Mouse (Mus musculus): ENCODE results near the gene D630023F18Rik. TPM values are rescaled to one million over a fixed set of nuclear protein-coding genes. Genes with fewer than 3 reads are reported as not detected.

The D630023F18Rik gene
- polyA plus RNA-seq, 1 experiment from 2014 or later, result 0.38 TPM

DNA sequence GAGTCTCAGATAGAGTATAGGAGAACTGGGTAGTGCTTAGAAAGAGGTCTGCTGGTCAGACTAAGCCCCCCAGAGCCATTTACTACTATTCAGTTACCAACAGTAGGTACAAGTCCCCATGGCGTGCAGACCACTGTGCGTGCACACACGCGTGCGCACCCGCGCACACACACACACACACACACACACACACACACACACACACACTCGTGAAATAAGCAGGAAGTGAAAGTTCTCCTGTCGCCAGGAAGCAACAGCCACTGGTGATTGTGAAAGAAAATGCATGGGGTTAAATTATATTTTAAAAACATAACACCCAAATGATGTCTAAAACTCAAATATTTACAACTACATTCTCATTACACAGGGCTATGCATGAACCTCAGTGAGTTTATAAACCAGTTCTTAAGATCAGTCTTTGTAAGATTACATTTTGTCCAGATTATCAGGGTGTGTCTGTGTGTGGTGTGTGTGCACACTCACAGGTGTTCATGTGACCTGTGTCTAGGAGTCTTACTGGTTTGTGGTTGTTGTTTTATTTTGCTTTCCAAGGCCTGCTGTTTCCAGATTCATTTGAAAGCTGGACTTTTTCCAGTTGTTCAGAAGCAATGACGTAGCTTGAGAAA is 15.2 kb downstream of the D630023F18Rik start:
- 88% methylated on average over 10 of the region's 10 CpGs for WGBS
- Histone ChIP-seq H3K9ac (no peak overlapping the region), H3K4me3 (no peak overlapping the region)

DNA sequence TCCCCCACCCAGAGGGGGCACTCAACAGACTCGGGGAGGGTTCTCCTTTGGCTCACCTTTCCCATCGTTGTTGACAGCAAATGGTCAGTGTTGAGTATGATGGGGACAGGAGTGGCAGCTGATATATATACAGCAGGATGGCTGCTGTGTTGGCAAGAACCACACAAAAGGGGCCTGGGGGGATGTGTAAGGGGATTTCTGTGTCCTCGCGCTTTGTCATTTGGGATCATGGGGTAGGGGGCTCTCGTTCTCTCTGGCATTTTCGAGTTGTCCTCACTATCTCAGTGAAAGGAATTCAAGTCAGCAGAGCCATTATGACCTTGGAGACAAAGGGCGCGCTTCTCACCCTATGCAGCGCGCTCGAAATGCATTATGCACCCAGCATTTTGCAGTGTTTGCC is 19.7 kb downstream of the D630023F18Rik start, which contains the start of gene Cryga:
Cryga (minus strand) TSS at position 101 of the 400 bp plus-strand sequence.
- no peak within 1 kb of the TSS for H3K4me3 ChIP-seq
- ATAC-seq (ENCODE audit: low read depth), result no peak
- no peak within 1 kb of the TSS for H3K9ac ChIP-seq
- no peak within 1 kb of the TSS for H3K4me2 ChIP-seq
- H3K4me1 ChIP-seq (replicated peaks), result no peaks in the 10 kb centered on the region
- H3K27ac ChIP-seq (replicated peaks), result no peak within 1 kb of the TSS
- no peaks in the 10 kb centered on the region for H3K9me3 ChIP-seq
- no peaks in the 10 kb centered on the region for H3K27me3 ChIP-seq
- WGBS, result 83% methylated on average over 11 of the region's 11 CpGs
- no peaks in the 10 kb centered on the region for H3K36me3 ChIP-seq

More for the DNA sequence above, 15.2 kb downstream of the D630023F18Rik start:
- no peaks in the 10 kb centered on the region for H3K36me3 ChIP-seq
- no peak overlapping the region for H3K4me2 ChIP-seq
- H3K4me1 ChIP-seq (replicated peaks), result peaks cover 5% of the 10 kb centered on the region
- H3K9me3 ChIP-seq, result no peaks in the 10 kb centered on the region
- no peak overlapping the region for H3K27ac ChIP-seq (replicated peaks)
- no peaks in the 10 kb centered on the region for H3K27me3 ChIP-seq
- ATAC-seq (ENCODE audit: low read depth), result no peak

DNA sequence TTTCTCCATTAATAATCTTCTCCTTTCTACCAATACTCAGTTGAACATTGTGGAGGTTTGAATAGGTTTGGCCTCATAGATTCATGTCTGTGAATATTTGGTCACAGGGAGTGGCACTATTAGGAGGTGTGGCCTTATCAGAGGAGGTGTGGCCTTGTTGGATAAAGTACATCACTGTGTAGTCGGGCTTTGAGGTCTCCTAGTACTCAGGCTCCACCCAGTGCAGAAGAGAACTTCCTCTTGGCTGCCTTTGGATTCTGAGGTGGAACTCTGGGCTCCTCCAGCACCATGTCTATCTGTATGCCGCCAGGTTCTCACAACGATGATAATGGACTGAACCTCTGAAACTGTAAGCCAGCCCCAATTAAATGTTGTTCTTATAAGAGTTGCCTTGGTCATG is 26.1 kb downstream of the D630023F18Rik start:
- Histone ChIP-seq H3K9me3 (no peaks in the 10 kb centered on the region), H3K4me1 (replicated peaks) (no peaks in the 10 kb centered on the region), H3K27me3 (no peaks in the 10 kb centered on the region), H3K36me3 (no peaks in the 10 kb centered on the region), H3K4me2 (no peak overlapping the region), H3K4me3 (no peak overlapping the region), H3K27ac (replicated peaks) (no peak overlapping the region), H3K9ac (no peak overlapping the region)
- no peak for ATAC-seq (ENCODE audit: low read depth)
- 86% methylated on average over 3 of the region's 3 CpGs for WGBS

DNA sequence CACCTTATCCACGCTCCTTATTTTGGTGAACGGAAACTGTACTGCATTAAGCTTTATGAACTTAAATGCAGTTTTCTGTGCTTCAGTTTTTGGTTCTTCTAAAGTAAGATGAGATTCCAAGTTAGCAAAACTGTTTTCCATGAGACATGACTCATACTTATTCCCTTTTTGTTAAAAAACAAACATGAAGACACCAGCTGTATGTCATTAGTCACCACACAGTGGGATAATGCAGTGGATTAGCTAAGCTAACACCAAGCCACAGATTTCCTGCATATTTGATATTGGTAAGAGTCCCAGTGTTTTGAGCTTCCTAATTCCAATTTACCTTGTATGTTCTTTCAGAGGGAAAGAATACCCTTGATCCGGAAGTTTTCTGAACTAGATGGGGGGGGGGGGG is 31.4 kb downstream of the D630023F18Rik start:
- WGBS, result 92% methylated on average over 3 of the region's 3 CpGs
- no peak overlapping the region for H3K27ac ChIP-seq (replicated peaks)
- no peak overlapping the region for H3K4me3 ChIP-seq
- ATAC-seq (ENCODE audit: low read depth), result no peak
- no peaks in the 10 kb centered on the region for H3K27me3 ChIP-seq
- H3K4me2 ChIP-seq, result no peak overlapping the region
- no peaks in the 10 kb centered on the region for H3K36me3 ChIP-seq
- no peaks in the 10 kb centered on the region for H3K9me3 ChIP-seq
- H3K4me1 ChIP-seq (replicated peaks), result no peaks in the 10 kb centered on the region
- H3K9ac ChIP-seq, result no peak overlapping the region

DNA sequence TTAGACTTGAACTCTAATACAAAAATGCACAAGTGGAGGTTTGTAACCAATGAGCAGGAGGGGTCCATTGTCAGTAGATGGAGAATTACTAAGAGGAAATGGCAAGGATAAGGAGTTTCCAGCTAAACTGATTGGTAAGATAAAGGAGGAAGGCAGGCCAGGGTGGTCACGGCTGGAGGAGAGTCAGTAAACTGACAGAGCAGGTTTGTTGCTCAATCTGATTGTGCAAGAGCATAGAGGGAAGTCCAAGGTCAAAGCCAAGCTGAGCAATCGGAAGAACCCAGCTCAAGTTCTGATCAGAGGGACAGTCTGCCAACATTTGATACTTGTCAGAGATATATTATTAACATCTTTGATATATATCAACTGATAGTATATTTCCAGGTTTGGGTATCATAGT is 32.6 kb downstream of the D630023F18Rik start:
- H3K27ac ChIP-seq (replicated peaks), result no peak overlapping the region
- no peak for ATAC-seq (ENCODE audit: low read depth)
- WGBS, result 83% methylated on average over 2 of the region's 2 CpGs

DNA sequence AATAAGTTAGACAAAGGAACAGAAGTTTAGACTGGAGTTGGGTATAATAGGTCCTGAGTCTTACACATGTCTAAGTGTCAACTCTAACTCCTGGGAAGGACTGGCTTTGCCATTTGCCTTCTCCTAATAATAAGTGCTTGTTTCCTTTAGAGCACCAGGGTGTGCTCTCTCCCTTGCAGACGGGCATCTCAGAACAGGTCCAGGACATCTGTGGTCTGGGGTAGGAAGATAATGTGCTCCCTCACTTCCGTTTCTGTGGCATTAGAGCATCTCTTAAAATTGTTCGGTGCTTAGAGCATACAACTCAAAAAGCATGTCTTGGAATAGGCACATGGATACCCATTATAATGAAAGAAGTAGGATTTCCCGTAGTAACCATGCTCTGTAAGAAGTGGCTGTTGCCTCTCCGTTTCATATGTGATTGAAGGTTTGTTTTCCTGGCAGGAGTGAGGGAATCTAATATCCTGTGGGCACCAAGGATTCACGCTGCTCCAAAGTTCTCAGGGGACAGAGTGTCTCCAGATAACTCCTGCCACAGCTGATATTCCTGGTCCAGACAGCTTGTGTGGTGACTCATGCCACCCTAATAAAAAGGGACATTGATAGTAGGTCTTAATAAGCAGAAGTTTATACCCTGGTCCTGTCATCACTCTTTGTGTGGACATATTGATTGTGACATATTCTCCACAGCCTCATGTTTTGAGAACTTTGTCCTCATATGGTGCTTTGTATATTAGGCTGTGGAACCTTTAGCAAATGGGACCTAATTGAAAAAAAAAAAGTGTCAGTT is 34.3 kb downstream of the D630023F18Rik start:
- Histone ChIP-seq H3K27me3 (no peaks in the 10 kb centered on the region), H3K4me1 (replicated peaks) (no peaks in the 10 kb centered on the region), H3K4me2 (no peak overlapping the region), H3K4me3 (no peak overlapping the region), H3K9me3 (no peaks in the 10 kb centered on the region), H3K9ac (no peak overlapping the region), H3K36me3 (no peaks in the 10 kb centered on the region), H3K27ac (replicated peaks) (no peak overlapping the region)
- 78% methylated on average over 6 of the region's 6 CpGs for WGBS
- no peak for ATAC-seq (ENCODE audit: low read depth)

More for the DNA sequence above, 32.6 kb downstream of the D630023F18Rik start:
- H3K4me2 ChIP-seq, result no peak overlapping the region
- H3K4me3 ChIP-seq, result no peak overlapping the region
- H3K4me1 ChIP-seq (replicated peaks), result no peaks in the 10 kb centered on the region
- no peaks in the 10 kb centered on the region for H3K27me3 ChIP-seq
- no peak overlapping the region for H3K9ac ChIP-seq
- no peaks in the 10 kb centered on the region for H3K9me3 ChIP-seq
- no peaks in the 10 kb centered on the region for H3K36me3 ChIP-seq

DNA sequence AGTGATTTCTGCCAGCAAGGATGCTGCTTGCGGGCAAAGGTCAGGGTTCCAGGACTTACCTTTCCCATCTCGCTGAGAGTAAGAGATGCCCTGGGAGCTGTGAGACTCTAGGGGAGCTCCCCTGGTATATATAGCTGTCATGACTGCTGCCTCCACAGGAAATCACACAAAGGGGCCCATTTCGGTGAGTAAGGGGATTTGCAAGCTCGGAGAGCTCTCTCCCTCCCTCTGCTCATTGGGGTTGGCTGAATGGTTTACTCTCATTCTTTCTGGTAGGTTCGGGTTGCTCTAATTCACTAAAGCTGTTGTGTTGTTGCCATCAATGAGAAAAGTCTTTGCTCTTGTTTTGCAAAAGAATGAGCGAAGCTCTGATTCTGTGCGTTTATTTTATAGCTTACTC is 40.8 kb downstream of the D630023F18Rik start, which contains the start of gene Crygb:
Crygb (minus strand) TSS at position 101 of the 400 bp plus-strand sequence.
- Histone ChIP-seq H3K4me2 (no peak within 1 kb of the TSS), H3K27me3 (no peaks in the 10 kb centered on the region), H3K4me3 (no peak within 1 kb of the TSS), H3K27ac (replicated peaks) (no peak within 1 kb of the TSS), H3K4me1 (replicated peaks) (peaks cover 5% of the 10 kb centered on the region; the same call in 1 of the 2 replicates), H3K9me3 (no peaks in the 10 kb centered on the region), H3K36me3 (no peaks in the 10 kb centered on the region), H3K9ac (no peak within 1 kb of the TSS)
- WGBS, result 29% methylated on average over 7 of the region's 7 CpGs
- ATAC-seq (ENCODE audit: low read depth), result no peak

DNA sequence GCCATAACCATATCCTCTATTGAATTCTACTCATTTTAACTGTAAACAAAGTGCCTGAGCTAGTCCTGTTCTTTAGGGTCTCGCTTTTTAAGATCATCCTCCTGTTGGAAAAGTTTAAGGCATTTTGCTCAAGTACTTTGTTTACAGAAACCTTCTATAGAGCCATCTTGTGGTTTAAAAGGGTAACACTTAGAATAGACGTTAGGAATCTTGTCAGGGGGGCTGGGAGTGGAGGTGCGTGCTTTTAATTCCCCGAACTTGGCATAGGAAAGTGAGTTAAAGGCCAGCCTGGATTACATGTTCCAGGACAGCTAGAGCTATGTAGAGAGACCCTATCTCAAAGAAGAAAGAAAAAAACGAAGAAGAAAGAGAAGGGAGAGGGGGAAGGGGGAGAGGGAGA is 47.4 kb downstream of the D630023F18Rik start:
- no peaks in the 10 kb centered on the region for H3K9me3 ChIP-seq

DNA sequence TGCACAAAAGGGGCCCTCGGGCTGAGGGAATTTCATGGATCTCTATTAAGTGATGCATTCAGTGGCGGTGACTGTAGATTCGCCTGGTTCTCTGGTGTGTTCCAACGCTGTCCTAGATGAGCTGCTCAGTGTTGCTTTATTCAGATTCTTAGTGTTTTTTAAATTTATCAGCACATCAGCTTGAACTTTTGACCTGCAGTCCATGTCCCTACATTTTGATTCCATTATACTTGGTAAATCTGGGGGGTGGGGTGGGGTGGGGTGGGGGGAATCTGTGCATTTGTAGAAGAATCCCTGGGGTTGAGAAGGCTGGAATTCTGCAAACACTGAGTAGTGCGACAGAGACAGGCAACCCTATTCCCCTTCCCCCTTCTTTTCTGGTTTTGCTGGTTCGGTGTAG is 49.4 kb downstream of the D630023F18Rik start, which contains the start of gene Crygc:
Crygc (minus strand) TSS at position 101 of the 400 bp plus-strand sequence.
- no peak within 1 kb of the TSS for H3K27ac ChIP-seq (replicated peaks)
- no peaks in the 10 kb centered on the region for H3K4me1 ChIP-seq (replicated peaks)
- WGBS, result 61% methylated on average over 6 of the region's 6 CpGs
- H3K36me3 ChIP-seq, result no peaks in the 10 kb centered on the region
- H3K4me2 ChIP-seq, result no peak within 1 kb of the TSS
- no peak within 1 kb of the TSS for H3K4me3 ChIP-seq
- ATAC-seq (ENCODE audit: low read depth), result no peak
- H3K9ac ChIP-seq, result no peak within 1 kb of the TSS
- no peaks in the 10 kb centered on the region for H3K9me3 ChIP-seq
- H3K27me3 ChIP-seq, result no peaks in the 10 kb centered on the region

More for the DNA sequence above, 47.4 kb downstream of the D630023F18Rik start:
- Histone ChIP-seq H3K4me3 (no peak overlapping the region), H3K27me3 (no peaks in the 10 kb centered on the region), H3K4me1 (replicated peaks) (no peaks in the 10 kb centered on the region), H3K4me2 (no peak overlapping the region), H3K27ac (replicated peaks) (no peak overlapping the region), H3K36me3 (no peaks in the 10 kb centered on the region), H3K9ac (no peak overlapping the region)
- ATAC-seq (ENCODE audit: low read depth), result no peak
- WGBS, result 31% methylated on average over 5 of the region's 5 CpGs

DNA sequence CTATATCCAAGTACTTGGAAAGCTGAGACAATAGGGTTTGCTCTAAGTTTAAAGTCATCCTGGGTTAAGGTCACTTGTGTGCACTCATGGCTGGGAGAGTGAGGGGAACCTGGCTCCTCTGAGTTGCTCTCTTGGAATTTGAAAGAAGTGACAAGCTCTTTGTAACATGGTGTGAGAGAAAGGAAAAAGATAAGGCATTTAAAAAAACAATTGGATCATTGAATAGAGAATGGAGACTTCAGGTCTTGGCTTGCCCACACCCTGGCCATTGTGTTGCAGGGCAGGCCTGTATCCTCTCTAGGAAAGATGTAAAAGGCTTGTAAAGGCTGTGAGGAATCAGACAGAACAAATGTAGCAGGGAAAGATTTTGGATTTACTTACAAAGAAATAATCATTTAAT is 55.2 kb downstream of the D630023F18Rik start:
- ATAC-seq (ENCODE audit: low read depth), result no peak
- no peak overlapping the region for H3K9ac ChIP-seq
- H3K4me2 ChIP-seq, result no peak overlapping the region
- no peaks in the 10 kb centered on the region for H3K4me1 ChIP-seq (replicated peaks)
- H3K27me3 ChIP-seq, result no peaks in the 10 kb centered on the region
- no peaks in the 10 kb centered on the region for H3K36me3 ChIP-seq
- H3K4me3 ChIP-seq, result no peak overlapping the region
- H3K9me3 ChIP-seq, result no peaks in the 10 kb centered on the region
- no peak overlapping the region for H3K27ac ChIP-seq (replicated peaks)

DNA sequence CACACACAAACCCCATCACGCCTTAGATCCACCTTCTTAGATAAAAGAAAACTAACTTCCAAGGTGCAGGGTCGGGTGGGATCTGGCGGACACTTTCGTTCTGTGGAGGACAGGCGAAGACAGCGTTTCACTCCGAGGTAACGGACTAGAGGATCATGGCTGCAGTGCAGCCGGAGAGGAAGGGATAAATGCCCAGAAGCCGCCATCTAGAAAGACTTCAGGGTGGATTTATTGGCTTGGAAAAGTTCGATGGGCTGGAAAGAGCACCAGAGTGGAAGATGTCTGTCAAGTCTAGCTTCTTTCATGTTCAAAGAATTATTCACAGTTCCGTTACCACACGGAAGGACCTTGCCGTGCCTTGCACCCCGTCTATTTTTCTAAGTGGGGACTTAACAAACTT is 58.8 kb downstream of the D630023F18Rik start:
- WGBS, result 65% methylated on average over 15 of the region's 15 CpGs
- H3K27ac ChIP-seq (replicated peaks), result no peak overlapping the region
- H3K4me3 ChIP-seq, result no peak overlapping the region
- no peaks in the 10 kb centered on the region for H3K36me3 ChIP-seq
- no peak overlapping the region for H3K9ac ChIP-seq
- H3K27me3 ChIP-seq, result no peaks in the 10 kb centered on the region
- ATAC-seq (ENCODE audit: low read depth), result no peak
- no peaks in the 10 kb centered on the region for H3K9me3 ChIP-seq
- H3K4me1 ChIP-seq (replicated peaks), result no peaks in the 10 kb centered on the region
- no peak overlapping the region for H3K4me2 ChIP-seq

DNA sequence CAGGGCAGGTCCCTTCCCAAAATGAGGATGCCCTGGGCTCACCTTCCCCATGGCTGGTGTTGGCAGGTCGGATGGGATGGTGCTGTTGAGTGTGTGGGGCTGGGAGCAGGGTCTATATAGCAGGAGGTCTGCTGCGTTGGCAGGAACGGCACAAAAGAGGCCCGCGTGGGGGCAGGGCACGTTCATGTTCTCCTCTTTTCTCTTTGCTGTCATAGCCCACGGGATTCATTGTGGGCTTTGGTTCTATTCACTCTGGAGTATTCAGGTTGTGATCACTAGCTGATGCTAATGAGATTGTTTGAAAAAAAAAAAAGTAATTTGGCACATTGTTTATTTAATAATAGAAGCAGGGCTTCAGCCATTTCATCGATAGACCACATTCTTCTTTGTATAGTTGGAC is 59.7 kb downstream of the D630023F18Rik start, which contains the start of gene Crygd:
Crygd (minus strand) TSS at position 101 of the 400 bp plus-strand sequence.
- Histone ChIP-seq H3K4me1 (replicated peaks) (no peaks in the 10 kb centered on the region), H3K27me3 (no peaks in the 10 kb centered on the region), H3K27ac (replicated peaks) (no peak within 1 kb of the TSS), H3K36me3 (no peaks in the 10 kb centered on the region), H3K9ac (no peak within 1 kb of the TSS), H3K4me3 (no peak within 1 kb of the TSS), H3K9me3 (no peaks in the 10 kb centered on the region), H3K4me2 (no peak within 1 kb of the TSS)
- 55% methylated on average over 8 of the region's 8 CpGs for WGBS
- ATAC-seq (ENCODE audit: low read depth), result no peak
